Mouse (Mus musculus): ENCODE data around the gene Itga10. TPM values are rescaled to one million over a fixed set of nuclear protein-coding genes. Genes with fewer than 3 reads are reported as not detected.
"Not testable (repeated sequence)": the region's sequence is repeated elsewhere in the genome, so short reads cannot be mapped to it uniquely, and the experiment has no call there.

Gene Itga10
- polyA plus RNA-seq, 1 experiment from 2014 or later: 0.31 TPM

DNA sequence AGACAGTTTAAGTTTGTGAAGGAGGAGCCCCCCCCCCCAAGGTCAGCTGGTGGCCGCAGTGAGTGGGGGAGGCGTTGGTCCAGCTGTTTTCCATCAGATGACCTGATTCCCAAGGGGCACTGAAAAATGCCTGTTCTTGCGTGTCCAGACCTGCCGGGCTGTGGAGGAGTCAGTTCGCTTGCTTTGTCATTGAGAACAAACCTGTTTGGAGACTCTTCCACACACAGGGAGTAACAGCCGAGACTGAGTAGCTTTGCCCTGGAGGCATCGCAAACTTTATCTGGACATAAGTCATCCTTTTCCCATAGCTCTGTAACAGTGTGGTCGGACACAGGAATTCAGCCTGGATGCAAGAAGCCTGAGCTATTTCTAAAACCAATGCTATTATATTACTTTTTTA is 29.1 kb downstream of the Itga10 start:
- Histone ChIP-seq H3K4me3 (no peak overlapping the region), H3K9me3 (no peaks in the 10 kb centered on the region), H3K27me3 (ENCODE audit: insufficient read depth, poor library complexity, severe bottlenecking) (peaks cover 37% of the 10 kb centered on the region), H3K27ac (no peak overlapping the region), H3K4me1 (replicated peaks) (peaks cover 27% of the 10 kb centered on the region), H3K36me3 (no peaks in the 10 kb centered on the region)
- DNase-seq (ENCODE audit: low spot score): peak; percentile 25
- WGBS: 50% methylated on average over 8 of the region's 8 CpGs

DNA sequence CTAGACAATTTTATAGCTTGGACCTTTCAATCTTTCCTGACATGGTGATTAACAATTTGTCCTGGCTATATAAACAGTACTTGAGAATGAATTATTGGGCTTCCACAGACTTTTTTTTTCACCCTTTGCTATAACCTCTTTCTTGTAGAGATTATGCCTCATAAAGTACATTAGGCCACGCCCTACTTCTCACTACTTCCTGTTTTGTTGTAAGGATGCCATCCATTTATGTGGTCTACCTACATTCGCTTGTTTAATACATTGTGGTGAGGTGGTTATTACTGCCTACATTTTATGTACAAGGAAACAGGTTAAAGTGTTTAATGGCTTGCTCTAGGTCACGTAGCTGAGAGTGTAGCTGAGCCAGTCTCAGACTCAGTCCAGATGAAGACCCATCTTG is 29.8 kb downstream of the Itga10 start:
- Histone ChIP-seq H3K36me3 (no peaks in the 10 kb centered on the region), H3K4me1 (replicated peaks) (peaks cover 25% of the 10 kb centered on the region), H3K9me3 (no peaks in the 10 kb centered on the region), H3K27ac (no peak overlapping the region), H3K27me3 (ENCODE audit: insufficient read depth, poor library complexity, severe bottlenecking) (peaks cover 44% of the 10 kb centered on the region), H3K4me3 (no peak overlapping the region)
- DNase-seq (ENCODE audit: low spot score): no peak
- 88% methylated on average over 3 of the region's 3 CpGs for WGBS

DNA sequence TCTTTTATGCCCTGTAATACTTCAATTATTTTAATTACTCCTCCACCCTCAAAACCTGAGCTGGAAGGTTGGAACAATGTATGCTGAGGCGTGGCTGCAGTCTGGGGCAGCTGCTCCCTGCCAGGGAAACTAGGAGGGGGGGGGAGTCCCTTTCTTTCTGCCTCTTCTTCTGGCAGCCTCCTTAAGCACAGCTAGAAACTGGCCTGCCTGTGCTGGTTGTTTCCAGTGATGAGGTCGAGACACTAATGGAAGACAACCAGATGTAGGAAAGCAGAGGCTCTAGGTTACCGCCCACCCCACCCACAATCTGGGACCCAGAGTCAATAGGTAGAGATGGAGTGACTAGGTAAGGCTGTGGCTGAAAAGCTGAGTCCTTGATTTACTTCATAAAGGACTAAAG is 30.3 kb downstream of the Itga10 start:
- Histone ChIP-seq H3K4me1 (replicated peaks) (peaks cover 25% of the 10 kb centered on the region), H3K27ac (no peak overlapping the region), H3K36me3 (no peaks in the 10 kb centered on the region), H3K27me3 (ENCODE audit: insufficient read depth, poor library complexity, severe bottlenecking) (peaks cover 44% of the 10 kb centered on the region), H3K4me3 (no peak overlapping the region), H3K9me3 (no peaks in the 10 kb centered on the region)
- WGBS: 36% methylated on average over 3 of the region's 3 CpGs
- DNase-seq (ENCODE audit: low spot score): no peak

DNA sequence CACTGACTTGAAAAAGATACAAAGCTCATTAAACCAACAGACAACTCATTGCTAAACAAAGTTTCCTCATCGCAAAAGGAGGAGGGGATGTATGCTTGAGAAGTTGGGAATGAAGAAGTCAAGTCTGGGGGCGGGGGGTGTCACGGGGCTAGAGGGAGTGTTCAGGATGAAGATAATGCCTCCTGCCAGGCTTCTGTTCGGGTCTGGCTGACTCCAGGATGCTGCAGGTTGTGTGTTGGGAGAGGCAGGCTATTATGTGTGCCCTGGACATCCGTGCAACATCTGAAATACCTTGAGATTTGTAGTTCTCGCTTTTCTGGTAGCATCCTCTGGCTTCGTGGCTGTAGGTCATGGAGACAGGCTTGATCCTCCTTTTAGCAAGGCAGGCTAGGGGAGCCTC is 33.1 kb downstream of the Itga10 start:
- no peak overlapping the region for H3K4me3 ChIP-seq
- no peaks in the 10 kb centered on the region for H3K36me3 ChIP-seq
- DNase-seq (ENCODE audit: low spot score): no peak
- H3K27me3 ChIP-seq (ENCODE audit: insufficient read depth, poor library complexity, severe bottlenecking): peaks cover 48% of the 10 kb centered on the region
- no peak overlapping the region for H3K27ac ChIP-seq
- no peaks in the 10 kb centered on the region for H3K9me3 ChIP-seq
- H3K4me1 ChIP-seq (replicated peaks): peaks cover 26% of the 10 kb centered on the region
- 59% methylated on average over 7 of the region's 7 CpGs for WGBS

DNA sequence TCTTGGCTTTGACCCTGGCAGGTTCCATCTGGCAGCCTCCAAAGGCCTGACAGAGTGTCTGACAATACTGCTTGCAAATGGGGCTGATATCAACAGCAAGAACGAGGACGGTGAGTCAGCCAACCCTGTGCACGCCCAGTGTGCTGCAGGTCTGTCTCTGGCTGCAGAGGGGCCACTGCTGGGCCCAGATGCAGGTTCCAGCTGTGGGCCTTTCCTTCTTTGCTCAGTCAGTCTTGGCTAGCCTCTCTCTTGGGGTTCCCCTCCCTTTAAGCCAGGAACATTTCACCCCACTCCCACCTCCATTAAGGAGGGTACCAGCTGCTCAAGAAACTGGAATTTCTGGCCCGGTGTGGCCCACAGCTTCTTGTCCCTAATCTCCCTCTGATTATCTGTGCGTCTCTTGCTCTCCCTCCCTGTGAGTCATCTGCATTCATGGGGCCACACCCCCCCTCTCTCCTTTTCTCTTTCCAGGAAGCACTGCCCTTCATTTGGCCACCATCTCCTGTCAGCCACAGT is 33.8 kb downstream of the Itga10 start:
- Histone ChIP-seq H3K4me1 (replicated peaks) (peaks cover 33% of the 10 kb centered on the region), H3K9me3 (no peaks in the 10 kb centered on the region), H3K4me3 (no peak overlapping the region), H3K27ac (no peak overlapping the region), H3K27me3 (ENCODE audit: insufficient read depth, poor library complexity, severe bottlenecking) (peaks cover 55% of the 10 kb centered on the region), H3K36me3 (no peaks in the 10 kb centered on the region)
- 23% methylated on average over 5 of the region's 5 CpGs for whole genome bisulfite sequencing
- no peak for DNase-seq (ENCODE audit: low spot score)

DNA sequence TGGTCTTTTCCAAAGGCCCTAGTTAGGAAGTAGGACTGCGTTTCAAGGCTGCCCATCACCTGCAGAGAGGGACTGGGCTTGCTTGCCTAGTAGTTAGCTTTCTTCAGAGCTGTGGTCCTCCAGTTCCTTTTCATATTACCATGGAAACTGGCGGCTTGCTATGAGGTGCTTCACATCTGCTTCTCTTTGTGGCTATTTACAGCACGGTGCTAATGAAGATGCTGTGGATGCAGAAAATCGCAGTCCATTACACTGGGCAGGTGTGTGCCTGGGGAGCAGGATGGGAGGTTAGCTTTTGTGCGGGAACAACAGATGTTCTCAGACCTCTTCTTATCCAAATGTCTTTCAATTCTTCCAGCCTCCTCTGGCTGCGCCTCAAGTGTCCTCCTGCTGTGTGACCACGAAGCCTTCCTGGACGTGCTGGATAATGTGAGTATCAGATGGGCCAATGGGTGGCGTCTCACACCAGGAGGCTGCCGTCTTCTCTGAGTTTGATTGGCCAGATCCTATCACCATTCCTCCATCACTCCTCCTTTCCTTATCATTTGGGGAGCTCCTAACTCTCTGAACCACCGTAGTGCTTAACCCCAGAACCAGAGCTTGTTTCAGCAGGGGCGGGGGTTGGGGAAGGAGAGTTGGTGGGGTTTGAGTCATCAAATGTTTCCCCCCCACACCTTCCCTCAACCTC is 35.0 kb downstream of the Itga10 start:
- Histone ChIP-seq H3K9me3 (no peaks in the 10 kb centered on the region), H3K27me3 (ENCODE audit: insufficient read depth, poor library complexity, severe bottlenecking) (peaks cover 67% of the 10 kb centered on the region), H3K27ac (no peak overlapping the region), H3K36me3 (no peaks in the 10 kb centered on the region), H3K4me3 (no peak overlapping the region), H3K4me1 (replicated peaks) (peaks cover 35% of the 10 kb centered on the region)
- 18% methylated on average over 12 of the region's 12 CpGs for WGBS
- no peak for DNase-seq (ENCODE audit: low spot score)

DNA sequence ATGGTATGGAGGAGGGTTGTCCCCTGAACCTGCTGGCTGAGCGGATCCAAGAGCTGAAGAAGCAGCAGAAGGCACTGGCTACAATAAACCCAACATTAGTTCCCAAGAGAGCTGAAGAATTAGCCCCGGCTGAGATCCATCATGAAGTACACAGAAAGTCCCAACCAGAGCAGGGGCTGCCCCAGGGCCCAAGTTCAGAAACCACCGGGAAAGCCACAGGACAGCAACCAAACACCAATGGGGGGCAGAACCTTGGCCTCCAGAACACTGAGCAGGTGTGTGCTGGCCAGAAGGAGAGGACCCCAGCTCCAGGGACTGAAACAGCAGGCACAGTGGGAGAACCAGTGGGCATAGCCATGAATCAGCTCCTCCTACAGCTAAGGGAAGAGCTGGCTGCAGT is 38.1 kb downstream of the Itga10 start:
- 83% methylated on average over 3 of the region's 3 CpGs for WGBS
- H3K27me3 ChIP-seq (ENCODE audit: insufficient read depth, poor library complexity, severe bottlenecking): peaks cover 67% of the 10 kb centered on the region
- DNase-seq (ENCODE audit: low spot score): no peak

DNA sequence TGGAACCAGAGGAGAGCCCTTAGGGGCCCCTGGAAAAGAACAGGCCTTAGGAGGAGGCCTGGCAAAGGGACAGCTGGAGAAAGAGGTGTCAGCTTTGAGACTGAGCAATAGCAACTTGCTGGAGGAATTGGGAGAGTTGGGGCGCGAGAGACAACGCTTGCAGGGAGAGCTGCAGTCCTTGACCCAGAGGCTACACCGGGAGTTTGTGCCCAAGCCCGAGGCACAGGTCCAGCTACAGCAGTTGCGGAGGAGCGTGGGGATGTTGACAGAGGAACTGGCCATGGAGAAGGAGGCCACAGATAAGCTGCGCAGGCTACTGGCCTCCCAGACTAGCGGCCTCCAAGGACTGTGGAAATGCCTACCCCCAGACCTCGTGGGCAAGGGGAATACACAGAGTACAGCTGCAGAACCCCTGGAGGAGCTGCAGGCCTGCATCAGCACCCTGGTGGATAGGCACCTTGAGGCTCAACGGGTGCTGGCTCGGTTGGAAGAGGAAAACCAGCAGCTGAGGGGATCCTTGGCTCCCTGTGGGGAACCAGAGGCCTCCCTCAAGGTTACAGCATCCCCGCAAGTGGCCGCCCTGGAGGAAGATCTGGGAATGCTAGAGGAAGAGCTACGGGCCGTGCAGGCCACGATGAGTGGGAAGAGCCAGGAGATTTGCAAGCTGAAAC is 38.9 kb downstream of the Itga10 start:
- no peaks in the 10 kb centered on the region for H3K36me3 ChIP-seq
- WGBS: 53% methylated on average over 17 of the region's 17 CpGs
- peaks cover 62% of the 10 kb centered on the region for H3K27me3 ChIP-seq (ENCODE audit: insufficient read depth, poor library complexity, severe bottlenecking)
- peak overlapping the region; percentile 41 for H3K4me3 ChIP-seq
- no peak overlapping the region for H3K27ac ChIP-seq
- peaks cover 32% of the 10 kb centered on the region for H3K4me1 ChIP-seq (replicated peaks)
- no peak for DNase-seq (ENCODE audit: low spot score)
- H3K9me3 ChIP-seq: no peaks in the 10 kb centered on the region

More for the DNA sequence above, 38.1 kb downstream of the Itga10 start:
- Histone ChIP-seq H3K4me1 (replicated peaks) (peaks cover 29% of the 10 kb centered on the region), H3K36me3 (no peaks in the 10 kb centered on the region), H3K4me3 (no peak overlapping the region), H3K9me3 (no peaks in the 10 kb centered on the region), H3K27ac (no peak overlapping the region)

DNA sequence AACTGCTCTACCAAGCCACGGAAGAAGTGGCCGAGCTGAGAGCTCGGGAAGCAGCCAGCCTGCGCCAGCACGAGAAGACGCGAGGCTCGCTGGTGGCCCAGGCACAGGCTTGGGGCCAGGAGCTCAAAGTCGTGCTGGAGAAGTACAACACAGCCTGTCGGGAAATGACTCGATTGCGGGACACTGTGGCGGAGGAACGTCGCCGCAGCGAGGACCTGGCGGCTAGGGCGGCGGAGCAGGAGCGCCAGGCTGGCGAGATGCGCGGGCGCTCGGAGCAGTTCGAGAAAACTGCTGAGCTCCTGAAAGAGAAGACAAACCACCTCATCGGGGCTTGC is 39.4 kb downstream of the Itga10 start:
- Histone ChIP-seq H3K4me1 (replicated peaks) (peaks cover 33% of the 10 kb centered on the region), H3K27me3 (ENCODE audit: insufficient read depth, poor library complexity, severe bottlenecking) (peaks cover 62% of the 10 kb centered on the region), H3K36me3 (no peaks in the 10 kb centered on the region), H3K9me3 (no peaks in the 10 kb centered on the region), H3K4me3 (peak overlapping the region; percentile 41), H3K27ac (no peak overlapping the region)
- 38% methylated on average over 28 of the region's 28 CpGs for WGBS
- peak; percentile 23 for DNase-seq (ENCODE audit: low spot score)

DNA sequence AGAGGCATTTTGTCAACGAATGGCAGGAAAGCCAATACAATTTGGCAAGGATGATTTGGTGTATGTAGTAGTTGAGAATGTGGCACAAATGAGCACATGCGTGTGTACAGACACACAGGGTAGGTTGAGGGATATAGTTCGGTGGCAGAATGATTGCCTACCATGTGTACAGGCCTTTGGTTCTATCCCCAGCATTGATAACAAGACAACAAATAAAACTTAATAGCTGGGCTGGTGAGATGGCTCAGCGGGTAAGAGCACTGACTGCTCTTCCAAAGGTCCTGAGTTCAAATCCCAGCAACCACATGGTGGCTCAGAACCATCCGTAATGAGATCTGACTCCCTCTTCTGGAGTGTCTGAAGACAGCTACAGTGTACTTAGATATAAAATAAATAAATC is 40.7 kb downstream of the Itga10 start:
- not testable (repeated sequence) for H3K36me3 ChIP-seq; H3K9me3 ChIP-seq; H3K27ac ChIP-seq; DNase-seq (ENCODE audit: low spot score); H3K4me3 ChIP-seq
- peaks cover 53% of the 10 kb centered on the region for H3K27me3 ChIP-seq (ENCODE audit: insufficient read depth, poor library complexity, severe bottlenecking)
- H3K4me1 ChIP-seq (replicated peaks): peaks cover 32% of the 10 kb centered on the region
- WGBS: 96% methylated on average over 5 of the region's 5 CpGs

DNA sequence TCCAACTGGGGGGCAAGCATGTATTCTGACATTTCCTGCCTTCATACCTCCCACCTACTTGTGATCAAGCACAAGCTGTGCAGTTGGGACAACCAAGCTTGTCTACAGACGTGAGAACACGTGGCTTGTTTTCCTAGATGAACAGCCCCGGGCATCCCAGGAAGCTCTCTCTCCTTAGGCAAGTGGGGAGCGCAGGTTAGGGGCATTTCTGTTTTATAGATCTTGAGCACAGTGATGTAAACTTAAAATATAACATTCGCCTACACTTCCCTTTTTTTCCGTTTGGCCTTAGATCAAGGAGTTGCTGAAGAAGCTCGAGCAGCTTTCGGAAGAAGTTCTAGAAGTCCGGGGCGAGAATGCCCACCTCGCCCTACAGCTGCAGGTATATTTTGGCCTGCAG is 43.5 kb downstream of the Itga10 start:
- peaks cover 33% of the 10 kb centered on the region for H3K27me3 ChIP-seq (ENCODE audit: insufficient read depth, poor library complexity, severe bottlenecking)
- DNase-seq (ENCODE audit: low spot score): no peak
- H3K9me3 ChIP-seq: no peaks in the 10 kb centered on the region
- WGBS: 85% methylated on average over 11 of the region's 11 CpGs
- no peak overlapping the region for H3K4me3 ChIP-seq
- no peaks in the 10 kb centered on the region for H3K36me3 ChIP-seq
- no peak overlapping the region for H3K27ac ChIP-seq
- peaks cover 31% of the 10 kb centered on the region for H3K4me1 ChIP-seq (replicated peaks)

DNA sequence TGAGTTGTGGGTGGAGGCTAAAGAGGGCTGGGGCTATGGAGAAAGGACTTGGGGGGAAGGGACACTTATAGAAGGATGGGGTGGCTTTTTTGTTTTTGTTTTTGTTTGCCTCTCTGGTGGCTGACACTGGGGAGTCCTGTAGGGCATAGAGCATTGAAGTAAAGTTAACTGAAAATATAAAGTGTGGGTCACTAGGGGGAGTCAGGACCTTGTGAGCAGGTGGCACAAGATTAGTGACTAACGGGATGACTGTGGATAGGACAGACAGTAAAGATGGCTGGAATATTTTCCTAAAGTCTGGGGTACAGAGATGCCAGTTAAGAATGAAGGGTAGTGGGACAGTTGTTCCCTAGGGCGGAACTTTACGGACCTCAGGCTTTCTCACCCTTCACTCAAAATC is 44.9 kb downstream of the Itga10 start:
- no peaks in the 10 kb centered on the region for H3K36me3 ChIP-seq
- no peak overlapping the region for H3K4me3 ChIP-seq
- 50% methylated on average over 3 of the region's 3 CpGs for WGBS
- H3K27me3 ChIP-seq (ENCODE audit: insufficient read depth, poor library complexity, severe bottlenecking): peaks cover 19% of the 10 kb centered on the region
- no peak for DNase-seq (ENCODE audit: low spot score)
- no peak overlapping the region for H3K27ac ChIP-seq
- peaks cover 21% of the 10 kb centered on the region for H3K4me1 ChIP-seq (replicated peaks)
- H3K9me3 ChIP-seq: no peaks in the 10 kb centered on the region

DNA sequence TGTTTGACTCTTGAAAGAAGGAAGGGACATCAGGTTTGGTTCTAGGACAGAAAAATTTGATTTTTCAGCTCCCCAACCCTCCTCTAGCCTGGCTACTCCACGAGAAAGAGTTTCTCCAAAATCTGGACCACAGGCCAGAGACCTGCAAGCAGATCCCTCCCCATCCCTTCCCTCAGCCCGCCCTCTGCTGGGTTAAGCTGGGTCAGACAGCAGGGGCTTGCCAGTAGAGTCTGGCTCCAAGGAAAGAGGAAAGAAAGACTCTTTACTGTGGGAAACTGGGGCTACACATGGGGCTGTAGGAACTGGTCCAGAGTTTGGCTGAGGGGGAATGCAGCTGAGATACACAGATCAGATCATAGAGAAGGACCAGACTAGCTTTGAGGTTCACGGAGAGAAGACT is 47.1 kb downstream of the Itga10 start:
- DNase-seq (ENCODE audit: low spot score): peak; percentile 49
- Histone ChIP-seq H3K4me3 (no peak overlapping the region), H3K27ac (no peak overlapping the region), H3K36me3 (no peaks in the 10 kb centered on the region), H3K4me1 (replicated peaks) (peaks cover 37% of the 10 kb centered on the region), H3K9me3 (no peaks in the 10 kb centered on the region), H3K27me3 (ENCODE audit: insufficient read depth, poor library complexity, severe bottlenecking) (peaks cover 11% of the 10 kb centered on the region; the same call in 1 of the 2 replicates)
- 15% methylated on average over 3 of the region's 3 CpGs for WGBS

Data from hindbrain, embryonic 10.5 days (tissue).